Mouse (Mus musculus): Measurements from ENCODE around the gene Mycl. TPM values are rescaled to one million over a fixed set of nuclear protein-coding genes. Genes with fewer than 3 reads are reported as not detected.
A peak's percentile ranks its signal among the peaks of the same experiment; 100 is the strongest.

The Mycl gene
- polyA plus RNA-seq (2017; shearing (Covaris generic)): not detected

DNA sequence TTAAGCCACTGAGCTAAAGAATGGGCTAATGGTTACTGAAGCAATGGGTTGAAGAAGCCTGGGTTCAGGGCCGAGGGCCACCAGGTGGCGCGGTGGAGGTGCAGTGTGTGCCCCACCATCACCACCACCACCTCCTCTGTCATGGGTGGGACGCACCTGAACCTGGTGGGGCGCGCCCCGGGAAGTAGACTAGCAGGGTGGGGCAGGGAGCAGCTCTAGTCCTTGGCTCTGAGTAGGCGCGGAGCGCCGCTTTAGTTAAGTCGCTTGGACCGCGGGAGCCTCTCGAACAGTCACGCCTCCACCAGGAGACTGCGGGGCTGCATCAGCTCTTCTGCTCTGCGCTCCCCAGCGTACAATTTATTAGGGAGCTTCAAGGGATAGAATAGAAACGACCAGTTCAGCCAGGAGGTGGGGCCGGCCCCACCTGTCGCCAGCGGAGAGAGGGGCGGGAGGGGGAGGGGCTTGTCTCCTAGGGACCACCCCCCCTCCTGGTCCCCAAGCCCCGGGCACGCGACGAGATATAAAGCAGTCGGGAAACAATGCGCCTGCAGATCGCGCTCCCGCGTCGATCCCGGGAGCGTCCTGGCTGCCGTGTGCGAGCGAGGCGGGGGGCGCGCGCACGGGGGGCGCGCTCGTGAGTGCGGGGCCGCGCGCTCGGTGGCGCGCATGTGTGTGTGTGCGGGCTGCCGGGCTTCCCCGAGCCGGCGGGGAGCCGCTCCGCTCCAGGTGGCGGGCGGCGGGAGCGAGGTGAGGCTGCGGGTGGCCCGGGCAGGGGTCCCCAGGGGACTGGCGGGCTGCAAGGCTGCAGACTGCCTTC lies at the start of gene Mycl:
Gene Mycl (plus strand): TSS at position 249 of the 817 bp plus-strand sequence.
- peak; percentile 89 for ATAC-seq

DNA sequence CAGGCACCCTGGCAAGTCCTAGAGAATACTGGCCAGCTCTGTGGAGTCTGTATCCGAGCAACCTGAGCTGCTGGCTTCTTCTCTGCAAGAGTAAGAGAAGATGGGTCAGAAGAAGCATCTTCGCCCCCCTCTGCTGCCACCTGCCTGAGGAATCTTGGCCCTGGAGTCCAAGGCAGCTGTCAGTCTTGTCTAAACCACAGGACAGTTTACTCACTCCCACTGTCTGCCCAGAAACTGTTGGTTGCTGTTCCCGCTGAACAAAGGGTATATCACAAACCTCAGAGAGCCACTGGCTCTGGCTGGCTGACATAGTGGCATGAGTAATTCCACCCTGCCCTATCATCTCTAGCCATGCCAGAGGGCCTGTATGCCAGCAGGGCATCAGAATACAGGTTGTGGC lies 48.2 kb upstream of the Mycl start:
- no peak for ATAC-seq

DNA sequence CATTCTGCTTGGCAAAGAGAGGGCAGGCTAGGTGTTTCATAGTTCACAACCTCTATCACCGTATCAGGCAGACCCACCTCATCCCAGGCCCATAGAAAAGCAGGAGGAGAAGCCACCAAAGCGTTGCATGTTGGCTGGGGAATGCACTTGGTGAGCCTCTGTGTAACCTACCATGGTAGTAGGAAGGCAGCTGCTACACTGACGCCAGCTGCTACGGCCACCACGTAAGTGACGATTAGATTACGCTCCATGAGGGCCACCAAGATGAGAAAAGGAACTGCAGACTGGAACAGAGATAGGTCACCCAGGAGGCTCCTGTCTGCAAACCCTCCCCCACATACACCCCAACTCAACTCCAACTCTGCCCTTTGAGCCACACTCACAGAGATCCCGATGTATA lies 46.4 kb upstream of the Mycl start:
- no peak for ATAC-seq

DNA sequence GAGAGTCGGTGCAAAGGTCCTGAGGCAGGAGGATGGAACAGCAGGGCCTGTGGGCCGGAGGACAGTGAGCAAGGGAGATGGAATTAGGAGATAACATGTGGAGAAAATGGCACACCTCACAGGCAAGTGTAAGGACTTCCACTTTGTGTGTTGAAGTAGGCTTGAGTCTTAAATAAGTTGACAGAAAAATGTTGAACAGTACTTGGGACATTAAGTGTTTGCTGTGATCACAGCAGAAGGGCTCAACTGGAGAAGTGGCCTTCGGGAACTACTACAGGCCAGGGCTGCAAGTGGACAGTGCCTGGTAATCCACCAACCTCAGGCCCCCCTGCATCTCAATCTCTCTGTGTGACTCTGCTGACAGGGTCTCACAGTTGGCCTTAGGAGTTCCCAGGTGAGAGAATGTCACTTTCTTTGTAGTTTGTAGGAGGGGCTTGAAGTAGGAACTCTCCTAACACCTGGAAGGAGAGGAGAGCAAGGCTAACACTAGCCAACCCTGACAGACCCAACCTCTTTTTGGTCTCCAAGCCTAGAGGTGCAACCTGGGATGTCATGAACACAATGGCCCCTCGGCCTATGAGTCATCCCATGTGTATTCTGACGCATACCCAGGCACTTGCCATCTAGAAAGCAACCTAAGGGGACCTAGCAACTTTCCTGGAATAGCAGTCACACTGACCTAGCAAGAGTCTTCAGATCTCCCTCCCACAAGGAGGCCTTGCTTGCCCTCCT lies 40.6 kb upstream of the Mycl start:
- peak; percentile 59 for ATAC-seq

DNA sequence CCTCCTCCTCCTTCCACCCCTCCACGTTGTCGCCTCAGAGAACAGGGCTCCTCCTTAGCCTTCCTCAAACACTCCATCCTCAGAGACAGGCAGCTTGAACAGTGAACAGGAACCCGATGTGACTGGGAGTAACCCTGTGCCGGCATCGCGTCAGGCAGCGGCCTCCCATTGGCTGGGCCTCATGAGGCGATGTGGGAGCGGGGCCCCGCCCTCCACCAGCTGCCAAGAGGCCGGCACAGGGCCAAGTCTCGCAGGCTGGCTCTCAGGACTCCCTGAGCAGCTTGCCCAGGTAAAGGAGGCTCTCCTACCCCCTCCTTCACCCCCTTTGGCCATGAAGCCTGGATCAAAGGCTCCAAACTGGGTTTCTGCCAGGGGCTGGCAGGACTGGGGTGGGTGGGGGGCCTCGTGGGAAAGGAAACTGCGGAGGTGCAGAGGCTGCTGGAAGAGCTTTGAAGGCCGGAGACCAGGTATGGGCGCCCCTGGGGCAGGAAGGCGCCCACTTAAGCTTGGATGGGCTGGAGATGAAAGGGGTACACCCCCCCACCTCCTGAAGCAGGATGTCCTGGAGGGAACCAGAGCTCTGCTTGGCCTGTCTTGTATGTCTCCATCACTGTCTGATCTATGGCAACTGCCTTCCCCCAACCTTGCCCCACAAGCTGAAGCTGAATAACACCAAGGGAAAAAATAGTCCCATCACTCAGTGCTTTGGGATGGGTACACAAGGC lies 39.9 kb upstream of the Mycl start:
- peak; percentile 91 for ATAC-seq

DNA sequence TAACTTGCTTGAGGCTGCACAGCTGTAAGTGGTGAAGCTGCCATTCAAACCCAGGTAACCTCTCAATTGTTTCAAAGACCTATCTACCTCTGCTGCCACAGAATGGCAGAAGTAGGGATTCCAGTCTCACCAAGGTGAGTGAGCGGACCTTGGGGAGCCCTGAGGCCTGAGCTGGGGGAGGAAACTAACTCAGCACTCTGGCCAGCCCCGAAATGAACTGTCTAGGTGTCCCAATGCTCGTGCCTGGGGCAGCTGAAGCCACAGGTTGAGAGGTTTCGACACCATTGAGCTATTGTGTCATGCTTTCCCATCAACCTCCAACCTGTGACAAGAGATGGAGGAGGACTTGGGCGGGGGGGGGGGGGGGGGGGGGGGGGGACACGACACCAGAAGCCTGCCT lies 39.2 kb upstream of the Mycl start:
- ATAC-seq: no peak

DNA sequence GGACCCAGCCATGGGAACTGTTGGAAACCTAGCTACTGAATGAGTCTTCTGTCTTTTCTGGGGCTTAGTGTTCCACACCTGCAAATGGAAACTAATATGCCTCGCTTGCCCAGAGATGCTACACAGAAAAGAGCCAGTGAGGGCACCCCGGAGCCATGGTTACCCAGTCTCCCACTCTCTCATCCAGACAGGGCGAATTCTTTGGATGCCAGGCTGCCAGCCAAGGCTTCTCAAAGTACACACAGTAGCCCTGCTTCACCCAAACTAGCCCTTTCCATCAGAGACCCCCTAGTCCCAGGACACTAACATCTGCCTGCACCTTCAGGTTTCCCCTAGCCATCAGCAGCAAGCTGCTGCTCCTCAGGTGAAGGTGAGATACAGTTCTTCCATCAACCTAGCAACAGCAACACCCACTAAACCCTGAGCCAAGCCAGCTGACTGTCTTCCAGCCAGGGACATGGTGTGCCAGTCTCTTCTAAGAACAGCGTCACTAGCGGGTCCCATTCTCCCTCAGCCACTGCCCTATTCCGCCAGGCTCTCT lies 36.9 kb upstream of the Mycl start:
- no peak for ATAC-seq

DNA sequence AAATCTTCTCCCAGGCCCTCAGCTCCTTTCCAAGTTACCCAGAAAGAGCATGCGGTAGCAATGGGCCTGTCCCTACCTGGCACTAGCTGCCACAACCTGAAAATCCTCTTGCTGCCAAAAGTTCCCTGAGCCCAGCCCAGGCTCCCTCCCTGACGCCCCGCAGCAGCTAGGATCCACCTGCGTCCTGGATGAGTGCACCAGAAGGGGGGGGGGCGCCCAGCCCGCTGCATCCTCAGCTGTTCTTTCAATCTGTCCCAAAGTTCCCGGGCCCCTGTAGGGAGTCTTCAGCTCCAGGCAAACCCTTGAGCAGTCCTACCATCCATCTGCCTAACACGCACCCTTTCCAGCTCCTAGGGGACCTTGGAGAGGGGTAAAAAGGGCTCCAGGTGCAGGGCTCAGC lies 35.6 kb upstream of the Mycl start:
- ATAC-seq: no peak

DNA sequence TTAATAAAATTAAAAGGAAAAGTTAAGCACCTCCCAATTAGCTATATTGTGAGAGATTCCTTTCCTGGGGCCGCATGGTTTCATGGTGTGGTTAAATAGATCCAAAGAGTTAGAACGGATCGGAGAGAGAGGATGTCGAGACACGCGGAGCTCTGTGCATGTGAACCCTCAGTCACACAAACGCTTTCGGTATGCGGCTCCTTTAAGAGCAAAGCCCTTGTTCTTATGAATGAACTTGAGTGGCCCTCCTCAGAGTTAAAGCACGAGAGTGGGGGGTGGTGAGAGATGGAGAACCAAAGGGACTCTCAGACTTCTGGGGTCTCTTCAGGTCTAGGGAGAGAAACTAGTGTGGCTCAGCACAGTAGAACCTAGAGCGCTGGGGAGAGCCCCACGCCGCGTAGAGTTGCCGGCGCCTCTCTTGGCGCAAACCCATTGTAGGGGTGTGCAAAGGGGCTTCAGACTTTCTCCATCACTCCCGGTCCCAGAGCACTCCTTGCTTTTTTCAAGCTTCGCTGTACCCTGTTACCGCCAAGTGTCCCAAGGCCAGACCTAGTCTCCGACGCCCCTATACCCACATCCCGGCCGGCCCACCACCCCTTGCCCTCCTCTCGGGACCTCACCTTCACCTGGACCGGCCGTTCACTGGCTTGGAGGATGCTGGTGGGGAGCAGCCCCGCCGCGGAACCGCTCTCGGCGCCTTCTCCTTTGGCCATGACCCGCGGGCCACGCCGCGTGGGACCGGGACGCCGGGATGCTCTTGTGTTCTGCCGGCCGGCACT lies 34.9 kb upstream of the Mycl start:
- ATAC-seq: peak; percentile 59

DNA sequence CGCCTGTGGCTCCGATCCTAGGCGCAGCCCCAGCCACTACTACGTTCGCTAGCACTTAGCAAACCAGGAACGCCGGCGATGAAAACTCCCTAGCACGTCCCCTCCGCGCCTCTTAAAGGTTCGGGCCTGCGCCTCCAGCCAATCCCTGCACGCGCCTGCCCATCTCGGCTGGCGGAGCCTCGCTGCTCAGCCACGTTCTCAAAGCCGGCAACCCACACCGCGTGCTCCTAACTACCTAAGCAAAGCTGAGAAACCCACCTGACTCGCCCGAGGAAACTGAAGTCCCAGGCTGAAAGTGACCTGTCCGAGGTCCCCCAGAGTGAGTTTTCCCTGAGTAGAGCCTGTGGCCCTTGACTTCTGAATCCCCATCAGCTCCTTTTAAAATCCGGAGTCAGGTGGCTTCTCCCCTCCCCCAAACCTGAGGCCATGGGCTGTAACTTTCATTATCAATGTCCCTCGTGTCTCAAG lies 34.3 kb upstream of the Mycl start, which contains the start of gene Mfsd2a:
Gene Mfsd2a (minus strand): TSS at position 89 of the 468 bp plus-strand sequence.
- ATAC-seq: peak; percentile 73

DNA sequence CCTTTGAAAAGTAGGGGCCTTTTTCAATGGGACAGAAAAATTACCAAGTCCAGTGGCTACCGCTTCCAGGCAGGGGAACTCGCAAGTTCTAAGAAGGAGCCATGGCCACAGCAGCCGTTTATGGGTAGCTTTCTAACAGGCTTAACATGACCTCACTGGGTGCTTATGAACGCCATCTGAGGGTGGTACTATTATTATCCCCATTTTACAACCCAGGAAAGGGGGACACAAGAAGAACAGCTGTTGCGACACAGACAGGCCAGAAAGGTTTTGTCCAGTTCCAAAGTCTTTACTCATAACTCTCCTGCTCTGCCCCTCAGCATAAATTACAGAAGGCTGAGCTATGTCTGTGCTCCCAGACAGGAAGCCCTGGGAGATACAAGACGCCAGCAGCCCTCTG lies 33.9 kb upstream of the Mycl start:
- ATAC-seq: no peak

DNA sequence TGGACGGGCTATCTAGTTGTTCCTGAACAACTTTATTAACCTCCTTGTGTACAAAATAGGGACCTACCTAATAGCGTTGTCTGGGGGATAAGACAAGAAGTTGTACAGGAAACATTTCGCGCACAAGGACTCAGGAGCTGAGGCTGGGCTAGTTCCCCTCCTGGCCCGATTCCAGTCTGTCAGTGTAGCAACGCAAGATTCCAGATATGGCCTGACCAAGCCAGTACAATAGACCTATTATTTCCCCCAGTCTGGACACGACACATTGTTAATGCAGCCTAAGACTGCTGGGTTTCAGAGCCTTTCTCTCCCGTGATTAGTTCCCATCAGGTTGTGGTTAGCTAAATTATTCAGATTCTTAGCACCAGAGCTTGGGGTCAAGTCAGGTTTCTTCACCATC lies 32.7 kb upstream of the Mycl start:
- no peak for ATAC-seq

DNA sequence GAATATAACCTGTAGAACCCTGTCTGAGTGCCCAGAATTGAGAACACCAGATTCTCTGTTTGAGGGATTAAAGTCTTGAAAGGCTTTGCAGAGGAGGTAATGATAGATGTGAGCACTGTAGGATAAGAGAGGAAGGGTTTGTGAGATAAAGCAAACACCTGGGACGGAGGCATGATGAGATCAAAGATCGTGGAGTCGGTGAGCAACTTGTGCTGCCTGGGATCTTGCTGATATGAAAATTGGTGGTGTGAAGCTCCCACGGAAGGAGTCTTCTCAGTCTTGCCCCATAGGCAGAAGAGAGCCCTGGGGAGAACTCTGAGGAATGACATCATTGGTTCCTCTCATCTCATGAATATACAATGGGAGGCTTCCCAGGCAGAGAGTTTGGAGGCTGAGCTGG lies 27.3 kb upstream of the Mycl start:
- no peak for ATAC-seq

DNA sequence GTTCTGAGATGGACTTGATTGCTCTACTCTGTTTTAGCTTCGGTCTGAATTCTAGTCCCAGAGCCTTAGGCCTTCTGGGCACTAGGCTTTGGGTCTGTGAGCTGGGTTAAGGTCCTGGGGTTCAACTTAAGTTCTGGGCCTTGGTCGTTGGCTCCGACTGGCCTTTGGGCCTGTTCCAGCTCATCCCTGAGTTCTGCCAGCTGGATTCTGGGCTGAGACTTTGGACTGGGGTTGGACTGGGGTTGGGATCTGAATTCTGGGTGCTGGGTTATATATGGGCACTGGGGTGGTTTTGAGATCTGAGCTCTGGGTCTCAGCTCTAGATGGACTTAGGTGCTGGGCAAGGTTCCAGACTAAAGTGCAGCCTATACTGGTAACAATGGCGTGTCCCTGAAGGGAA lies 24.3 kb upstream of the Mycl start:
- ATAC-seq: no peak

DNA sequence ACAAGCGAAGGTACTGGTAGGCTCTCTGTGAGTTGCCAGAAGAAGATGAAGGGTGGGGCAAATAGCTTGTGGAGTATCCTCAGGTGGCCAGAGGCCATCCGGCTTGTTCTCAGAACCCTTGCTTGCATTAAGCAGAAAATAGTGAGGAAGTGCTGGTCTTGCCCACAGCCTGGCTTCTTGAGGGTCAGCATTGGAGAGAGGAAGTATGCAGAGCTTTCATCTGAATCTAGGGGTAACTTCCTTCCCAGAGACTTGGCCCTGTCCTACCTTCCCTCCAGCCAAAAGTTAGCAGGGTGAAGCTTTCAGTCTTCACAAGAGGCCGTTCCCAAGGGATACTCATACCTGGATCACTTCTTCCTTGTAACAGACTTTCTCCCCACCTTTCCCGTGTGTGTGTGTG lies 23.8 kb upstream of the Mycl start:
- ATAC-seq: no peak

DNA sequence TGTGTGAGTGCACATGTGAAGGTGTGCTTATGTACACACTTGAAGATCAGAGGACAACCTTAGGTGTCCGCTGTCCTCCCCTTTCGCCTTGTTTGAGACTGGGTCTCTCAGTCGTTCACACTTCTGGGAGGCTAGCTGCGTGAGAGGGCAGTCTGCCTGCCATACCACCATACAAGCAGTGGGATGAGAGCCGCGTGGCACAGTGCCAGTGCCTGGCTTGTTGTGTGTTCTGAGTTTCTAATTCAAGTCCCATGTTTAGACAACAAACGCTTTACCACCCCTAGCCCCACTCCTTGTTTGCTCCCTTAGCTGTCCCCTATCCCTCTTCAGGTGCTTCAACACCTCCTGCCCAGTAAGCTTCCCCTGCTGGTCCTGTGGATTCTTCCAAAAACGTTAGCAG lies 23.4 kb upstream of the Mycl start:
- no peak for ATAC-seq

DNA sequence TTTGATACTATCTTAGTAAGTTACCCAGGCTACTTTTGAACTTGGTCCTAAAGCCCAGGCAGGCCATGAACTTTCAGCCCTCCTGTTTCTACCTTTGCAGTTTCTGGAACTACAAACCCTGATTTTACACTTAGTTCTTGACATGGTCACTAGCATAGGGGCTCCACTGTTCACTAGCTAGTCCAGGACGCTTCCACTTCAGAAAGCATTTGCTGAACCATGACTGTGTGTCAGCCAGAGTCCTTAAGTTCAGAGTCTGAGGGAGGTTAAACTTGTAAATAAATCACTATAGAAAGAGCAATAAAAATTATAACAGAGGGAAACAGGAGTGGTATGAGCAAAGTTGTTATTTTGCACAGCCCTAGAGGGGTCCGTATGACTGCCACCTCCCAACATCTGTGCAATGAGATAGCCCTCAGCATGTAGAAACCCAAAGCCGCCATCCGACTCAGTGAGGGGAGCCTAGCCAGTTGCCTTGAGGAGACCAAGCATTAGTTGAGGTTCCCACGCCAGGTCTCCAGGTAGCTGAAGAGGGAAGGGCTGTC lies 20.4 kb upstream of the Mycl start:
- no peak for ATAC-seq

DNA sequence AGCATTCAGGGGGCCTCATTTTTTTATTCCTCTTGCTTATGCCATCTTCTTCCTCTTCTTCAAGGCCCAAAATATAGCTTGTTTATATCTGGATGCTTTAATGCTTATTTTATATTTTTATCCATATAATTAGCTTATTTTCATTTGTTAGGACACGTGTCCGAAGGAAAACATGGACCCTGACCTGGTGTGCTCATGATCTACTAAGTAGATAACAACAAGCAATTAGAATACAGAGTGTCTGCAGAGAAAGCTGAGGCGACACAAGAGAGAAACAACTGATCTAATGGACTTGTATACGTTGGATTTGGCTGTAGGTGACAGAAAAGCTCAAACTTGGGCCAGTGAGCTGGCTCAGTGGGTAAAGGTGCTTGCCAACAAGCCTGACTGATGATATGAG lies 18.6 kb upstream of the Mycl start:
- ATAC-seq: no peak

DNA sequence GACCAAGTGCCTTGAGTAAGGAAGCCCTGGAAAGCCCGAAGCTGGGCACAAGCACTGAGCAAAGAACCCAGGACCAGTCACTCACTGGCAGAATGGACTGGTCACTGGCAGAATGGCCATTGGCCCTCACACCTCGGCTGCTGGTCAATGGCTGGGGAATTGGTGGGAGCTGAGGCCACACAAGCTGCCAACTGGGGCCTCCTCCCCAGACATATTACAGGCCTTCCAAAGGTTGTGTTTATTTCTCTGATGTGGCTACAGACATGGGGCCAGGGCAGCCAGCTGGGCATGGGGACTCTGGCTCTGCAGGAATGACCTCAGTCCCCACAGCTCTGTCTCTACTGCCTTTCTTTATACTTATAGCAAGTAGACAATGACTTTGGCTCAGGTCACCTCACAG lies 16.6 kb upstream of the Mycl start:
- ATAC-seq: no peak

DNA sequence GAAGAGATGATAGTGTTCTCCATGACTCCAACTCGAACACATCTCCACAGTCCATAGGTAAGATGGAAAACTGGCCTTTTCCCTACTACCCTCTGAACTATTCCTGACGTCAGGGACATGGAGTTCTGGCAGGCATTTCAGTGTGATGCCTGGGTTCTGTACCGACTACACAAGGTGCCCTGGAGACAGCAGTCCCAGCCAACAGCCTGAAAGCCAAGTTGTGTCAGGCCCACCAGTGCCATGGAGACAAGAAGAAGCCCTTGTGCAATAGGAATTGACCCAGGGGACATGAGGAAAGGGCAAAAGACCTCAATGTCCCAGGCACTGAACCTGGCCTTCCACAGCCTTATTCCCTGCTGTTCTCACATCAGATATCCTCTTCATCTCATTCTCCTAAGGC lies 15.6 kb upstream of the Mycl start:
- no peak for ATAC-seq

DNA sequence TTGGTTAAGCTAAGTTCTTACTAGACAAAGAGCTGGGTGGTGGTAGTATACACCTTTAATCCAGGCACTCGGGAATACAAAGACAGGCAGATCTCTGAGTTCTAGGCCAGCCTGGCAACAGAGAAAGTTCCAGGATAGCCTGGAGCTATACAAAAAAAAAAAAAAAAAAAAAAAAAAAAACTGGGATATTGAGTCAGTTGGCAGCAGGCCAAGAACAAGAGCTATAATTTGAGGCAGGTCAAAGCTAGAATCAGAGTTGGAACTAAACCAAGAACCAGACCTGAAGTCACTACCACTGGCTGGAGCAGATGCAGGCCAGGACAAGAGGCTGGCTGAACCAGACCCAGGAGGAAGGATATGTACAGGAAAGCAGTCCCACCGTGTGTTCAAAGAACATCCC lies 14.8 kb upstream of the Mycl start:
- ATAC-seq: no peak

DNA sequence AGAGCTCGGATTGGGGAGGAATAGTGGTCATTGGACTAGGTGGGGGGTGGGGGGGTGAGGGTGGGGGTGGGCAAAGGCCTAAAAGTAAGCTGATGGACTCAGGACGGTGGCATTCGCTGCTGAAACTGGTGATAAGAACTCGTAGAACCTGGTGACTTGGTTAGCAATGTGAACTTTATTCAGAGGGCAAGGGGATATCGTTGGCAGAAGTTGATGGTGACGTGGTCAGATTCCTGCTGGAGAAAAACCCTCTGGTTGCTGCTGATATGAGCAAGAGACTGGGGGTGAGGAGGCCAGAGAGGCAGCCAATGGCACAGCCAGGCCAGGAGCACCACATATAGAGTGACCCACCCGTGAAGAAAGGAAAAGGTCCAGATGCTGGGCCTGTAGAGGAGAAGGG lies 14.2 kb upstream of the Mycl start:
- ATAC-seq: no peak
